Mouse (Mus musculus) cerebellum, adult 2 months (tissue): ENCODE measurements at regions not wholly inside any gene's neighbourhood (a gene's known extent, or its start where the extent isn't known, plus 50 kb on each side); places are given as distances from the start of the nearest gene placed in this dataset.

Experiments
- DNase-seq, 2 experiments: peaks; one replicate each; pipeline ENCODE4 v3.0.0; 2021
- H3K27ac ChIP-seq: fragments of 200-500 bp; 2 replicates; pipeline ENCODE4 v1.5.1; 2012; ENCODE audit warnings: low read length, control low read depth, inconsistent platforms; ENCODE audit not compliant: insufficient read depth
- H3K27me3 ChIP-seq: fragments of 200-500 bp; 2 replicates; pipeline ENCODE4 v1.6.1; 2012; ENCODE audit warnings: inconsistent platforms, mild to moderate bottlenecking, low read length, moderate library complexity; ENCODE audit not compliant: control insufficient read depth, insufficient read depth
- H3K4me1 ChIP-seq: fragments of 200-500 bp; 2 replicates; pipeline ENCODE4 v1.6.1; 2011; ENCODE audit warnings: low read length; ENCODE audit not compliant: control insufficient read depth, insufficient read depth
- H3K4me3 ChIP-seq: fragments of 200-500 bp; replicated peaks from 2 replicates; pipeline ENCODE3; 2011; ENCODE audit warnings: mild to moderate bottlenecking, low read depth, low read length, control low read depth; ENCODE audit not compliant: insufficient read depth
- CTCF ChIP-seq: fragments of 200-500 bp; IDR thresholded peaks from 2 replicates; pipeline ENCODE4 v1.5.1; 2011; ENCODE audit warnings: low read depth, mild to moderate bottlenecking, control low read depth, low read length, moderate library complexity, borderline replicate concordance; ENCODE audit not compliant: insufficient read depth
- POLR2A ChIP-seq: fragments of 200-500 bp; IDR thresholded peaks from 2 replicates; pipeline ENCODE4 v1.6.1; 2011; ENCODE audit warnings: low read length, control low read depth, borderline replicate concordance; ENCODE audit not compliant: insufficient read depth
- WGBS: fragments of 180-500 bp; shearing (Covaris S2); methylation state at CpG from one replicate; pipeline ENCODE4 v1.1.7; 2018; 5-methylcytosine and 5-hydroxymethylcytosine counted together

GRCm38 (mm10) chr4:114710182-114710909 is 111.2 kb upstream of the Gm12830 start:
- 77% methylated on average over 3 of the region's 3 CpGs for WGBS
- no peak for DNase-seq
- Histone ChIP-seq H3K4me1 (no peaks in the 10 kb centered on the region), H3K4me3 (no peak overlapping the region), H3K27ac (no peak overlapping the region), H3K27me3 (no peaks in the 10 kb centered on the region)
- no peak for TF ChIP-seq POLR2A
- no peak for TF ChIP-seq CTCF

- TF ChIP-seq POLR2A (no peak), CTCF (no peak)
- H3K27ac ChIP-seq: no peak overlapping the region
- DNase-seq: no peak
- no peak overlapping the region for H3K4me3 ChIP-seq
- WGBS: 77% methylated on average over 3 of the region's 3 CpGs
- H3K27me3 ChIP-seq: no peaks in the 10 kb centered on the region
- no peaks in the 10 kb centered on the region for H3K4me1 ChIP-seq
Observed at GRCm38 (mm10) chr4:114711082-114711481, 110.4 kb upstream of the Gm12830 start.

GRCm38 (mm10) chr4:114712005-114712665 is 109.4 kb upstream of the Gm12830 start:
- 11% methylated on average over 7 of the region's 7 CpGs for WGBS

GRCm38 (mm10) chr4:114712921-114713527 is 108.5 kb upstream of the Gm12830 start:
- TF ChIP-seq CTCF (no peak), POLR2A (no peak)
- Histone ChIP-seq H3K4me3 (no peak overlapping the region), H3K4me1 (no peaks in the 10 kb centered on the region), H3K27ac (no peak overlapping the region), H3K27me3 (no peaks in the 10 kb centered on the region)
- 71% methylated on average over 4 of the region's 4 CpGs for WGBS
- no peak for DNase-seq

More at GRCm38 (mm10) chr4:114712005-114712665, 109.4 kb upstream of the Gm12830 start:
- H3K27me3 ChIP-seq: no peaks in the 10 kb centered on the region
- no peak overlapping the region for H3K27ac ChIP-seq
- DNase-seq: no peak
- no peaks in the 10 kb centered on the region for H3K4me1 ChIP-seq
- no peak for TF ChIP-seq CTCF
- TF ChIP-seq POLR2A: no peak
- H3K4me3 ChIP-seq: no peak overlapping the region

GRCm38 (mm10) chr4:114716703-114717102 is 104.8 kb upstream of the Gm12830 start:
- 91% methylated on average over 2 of the region's 2 CpGs for WGBS
- TF ChIP-seq POLR2A (no peak), CTCF (no peak)
- no peak overlapping the region for H3K4me3 ChIP-seq

GRCm38 (mm10) chr4:114720696-114721095 is 100.8 kb upstream of the Gm12830 start:
- Histone ChIP-seq H3K27me3 (no peaks in the 10 kb centered on the region), H3K4me1 (no peaks in the 10 kb centered on the region), H3K27ac (no peak overlapping the region), H3K4me3 (no peak overlapping the region)
- no peak for DNase-seq
- 53% methylated on average over 3 of the region's 3 CpGs for WGBS
- TF ChIP-seq POLR2A (no peak), CTCF (no peak)

More at GRCm38 (mm10) chr4:114716703-114717102, 104.8 kb upstream of the Gm12830 start:
- Histone ChIP-seq H3K27me3 (no peaks in the 10 kb centered on the region), H3K4me1 (no peaks in the 10 kb centered on the region), H3K27ac (no peak overlapping the region)
- DNase-seq: no peak

- Histone ChIP-seq H3K4me1 (no peaks in the 10 kb centered on the region), H3K4me3 (no peak overlapping the region), H3K27ac (no peak overlapping the region), H3K27me3 (no peaks in the 10 kb centered on the region)
- 53% methylated on average over 2 of the region's 2 CpGs for WGBS
- no peak for DNase-seq
- TF ChIP-seq POLR2A (no peak), CTCF (no peak)
Observed at GRCm38 (mm10) chr4:114721386-114721785, 100.1 kb upstream of the Gm12830 start.
